Mouse (Mus musculus) forebrain, embryonic 10.5 days (tissue): Measurements from ENCODE around the gene Ntn1. TPM values are rescaled to one million over a fixed set of nuclear protein-coding genes. Genes with fewer than 3 reads are reported as not detected.

Source experiments
- DNase-seq: peaks from one replicate; pipeline ENCODE4 v3.0.0-alpha.2; 2017; ENCODE audit warnings: low spot score; ENCODE audit errors: extremely low spot score
- H3K27ac ChIP-seq: fragments of 300-500 bp; sonication (generic); 2 replicates; pipeline ENCODE4 v1.5.1; 2016; ENCODE audit warnings: mild to moderate bottlenecking
- H3K27me3 ChIP-seq: fragments of 300-500 bp; sonication (generic); 2 replicates; pipeline ENCODE4 v1.6.1; 2016; ENCODE audit warnings: mild to moderate bottlenecking; ENCODE audit not compliant: poor library complexity, severe bottlenecking
- H3K36me3 ChIP-seq: fragments of 300-500 bp; sonication (generic); replicated peaks from 2 replicates; pipeline ENCODE4 v1.6.1; 2016; ENCODE audit warnings: mild to moderate bottlenecking, moderate library complexity
- H3K4me1 ChIP-seq: fragments of 300-500 bp; sonication (generic); 2 replicates; pipeline ENCODE4 v1.6.1; 2016
- H3K4me3 ChIP-seq: fragments of 300-500 bp; sonication (generic); 2 replicates; pipeline ENCODE4 v1.5.1; 2016; ENCODE audit warnings: mild to moderate bottlenecking, moderate library complexity
- H3K9me3 ChIP-seq: fragments of 300-500 bp; sonication (generic); 2 replicates; pipeline ENCODE4 v1.6.1; 2016; ENCODE audit warnings: mild to moderate bottlenecking, moderate library complexity
- WGBS: fragments of 180-500 bp; shearing (Covaris S2); methylation state at CpG from one replicate; pipeline ENCODE4 v1.1.7; 2016; 5-methylcytosine and 5-hydroxymethylcytosine counted together
- polyA plus RNA-seq: library from polyadenylated mRNA; unstranded; fragments of >200 nt; fragmentation: Nextera tagmentation; extraction: Ambion mirVana; gene quantifications from 2 replicates; pipeline ENCODE4 v1.2.1, GENCODE M21; 2016

Gene Ntn1
- polyA plus RNA-seq, 1 experiment from 2014 or later = 6.2 TPM

DNA sequence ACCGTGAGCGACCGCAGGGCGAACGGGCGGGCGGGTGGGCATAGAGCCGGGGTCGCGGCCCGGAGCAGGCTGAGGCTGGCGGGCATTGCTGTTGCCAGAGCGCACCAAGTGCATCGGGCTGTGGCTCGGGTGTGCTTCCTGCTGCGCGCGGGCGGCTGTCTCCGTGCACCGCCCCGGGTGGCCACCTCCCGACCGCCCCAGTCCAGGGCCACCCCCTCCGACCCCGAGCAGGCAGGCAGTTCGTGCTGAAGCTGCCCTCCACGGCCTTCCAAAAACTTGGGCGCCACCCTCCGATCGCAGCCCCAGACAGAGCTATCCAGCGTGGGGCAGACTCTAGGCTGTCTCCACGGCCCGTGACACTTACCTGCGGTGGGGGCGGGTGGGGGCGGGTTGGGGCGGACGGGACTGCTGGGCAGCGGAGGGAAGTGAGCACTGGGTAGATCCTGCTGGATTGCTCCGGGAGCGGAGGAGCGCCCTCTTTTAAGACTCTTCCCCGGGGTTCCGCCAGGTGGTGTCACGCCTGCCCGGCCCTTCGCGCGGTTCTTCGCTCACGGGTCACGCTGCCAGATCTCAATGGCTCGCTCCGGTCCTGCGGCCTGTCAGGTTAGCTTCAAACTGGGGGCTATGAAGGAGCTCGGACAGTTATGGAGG lies 477 bp downstream of the Ntn1 start:
- Histone ChIP-seq H3K36me3 (no peaks in the 10 kb centered on the region), H3K4me1 (peaks cover 44% of the 10 kb centered on the region), H3K9me3 (peaks cover 3% of the 10 kb centered on the region; the same call in 1 of the 2 replicates), H3K4me3 (peak overlapping the region; percentile 61), H3K27ac (peak overlapping the region; percentile 89), H3K27me3 (peaks cover 100% of the 10 kb centered on the region)
- WGBS = under 1% methylated on average over 53 of the region's 57 CpGs
- DNase-seq = peak; percentile 75

DNA sequence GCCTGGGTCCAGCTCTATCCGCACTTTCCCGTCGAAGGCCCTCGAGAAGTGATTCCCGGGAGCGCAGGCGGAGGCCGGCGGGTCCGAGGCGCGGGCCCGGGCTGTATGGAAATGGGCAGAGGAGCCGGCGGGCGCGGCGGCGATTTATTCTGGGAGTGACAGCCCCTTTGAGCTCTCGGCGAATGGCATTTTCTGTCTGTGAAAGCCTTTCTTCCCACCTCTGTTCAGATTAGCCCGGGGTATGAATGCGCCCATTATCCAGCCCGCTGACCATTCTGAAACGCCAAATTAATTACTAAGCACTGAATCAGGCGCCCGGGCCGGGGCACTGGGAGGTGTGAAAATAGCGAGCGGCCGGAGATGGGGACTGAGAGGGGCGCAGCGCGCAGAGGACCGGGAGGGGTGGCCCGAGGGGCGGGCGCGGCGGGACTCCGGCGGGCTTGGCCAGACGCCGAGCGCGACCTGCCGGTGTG lies 1.0 kb downstream of the Ntn1 start:
- Histone ChIP-seq H3K4me3 (peak overlapping the region; percentile 61), H3K9me3 (peaks cover 3% of the 10 kb centered on the region; the same call in 1 of the 2 replicates), H3K36me3 (no peaks in the 10 kb centered on the region), H3K27ac (peak overlapping the region; percentile 89), H3K27me3 (peaks cover 100% of the 10 kb centered on the region), H3K4me1 (peaks cover 44% of the 10 kb centered on the region)
- peak; percentile 90 for DNase-seq
- under 1% methylated on average over 47 of the region's 47 CpGs for WGBS

DNA sequence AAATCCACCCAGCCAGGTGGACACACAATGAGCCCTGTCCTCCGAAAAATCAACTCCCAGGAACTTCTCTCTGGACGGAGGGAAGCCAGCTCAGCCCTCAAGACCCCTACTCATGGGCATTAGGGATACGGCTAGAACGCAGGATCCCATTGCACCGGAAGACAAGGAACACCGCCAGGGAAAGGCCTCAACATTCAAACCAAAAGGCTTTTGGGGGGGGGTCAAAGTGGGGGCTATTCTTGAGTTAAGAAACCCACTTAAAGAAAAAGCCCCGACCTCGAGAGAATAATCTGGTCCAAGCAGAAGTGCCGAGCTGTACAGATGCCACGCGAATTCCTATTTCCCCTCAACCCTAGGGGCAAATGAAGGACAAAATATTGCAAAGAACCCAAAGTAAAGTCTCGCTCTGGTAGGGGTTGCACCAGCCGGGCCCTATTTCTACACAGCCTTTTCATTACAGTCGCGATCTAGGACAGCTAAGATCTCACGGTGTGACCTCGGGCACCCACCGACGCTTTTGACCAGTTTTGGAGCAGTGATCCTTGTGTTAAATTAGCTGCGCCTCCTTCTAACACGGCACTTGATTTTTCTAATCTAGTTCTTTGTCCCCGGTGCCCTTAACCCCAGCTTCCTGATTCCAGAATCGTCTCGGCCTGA lies 1.6 kb downstream of the Ntn1 start:
- Histone ChIP-seq H3K27me3 (peaks cover 100% of the 10 kb centered on the region), H3K4me3 (peak overlapping the region; percentile 61), H3K36me3 (no peaks in the 10 kb centered on the region), H3K27ac (peak overlapping the region; percentile 89), H3K4me1 (peaks cover 46% of the 10 kb centered on the region), H3K9me3 (peaks cover 3% of the 10 kb centered on the region; the same call in 1 of the 2 replicates)
- DNase-seq = no peak
- 2% methylated on average over 24 of the region's 24 CpGs for WGBS

DNA sequence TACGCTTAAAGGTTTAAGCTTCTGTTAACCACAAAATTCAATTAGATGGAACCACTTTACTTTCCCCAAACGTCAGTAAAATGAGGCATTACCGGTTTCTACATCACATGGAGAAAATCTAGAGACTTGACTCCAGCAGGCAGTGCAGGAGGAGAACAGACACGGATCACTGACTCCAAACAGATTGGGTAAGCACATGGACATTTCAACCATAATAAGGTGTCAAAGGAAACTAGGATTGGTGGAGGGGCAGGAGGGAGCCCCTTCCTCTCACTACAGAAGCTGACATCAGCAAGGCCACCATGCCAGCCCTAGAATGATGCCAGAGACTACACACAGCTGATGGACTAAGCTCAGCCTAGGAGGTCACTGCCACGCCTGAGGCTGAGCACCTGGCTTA lies 5.1 kb downstream of the Ntn1 start:
- H3K36me3 ChIP-seq = no peaks in the 10 kb centered on the region
- no peak for DNase-seq
- no peak overlapping the region for H3K4me3 ChIP-seq
- 62% methylated on average over 5 of the region's 5 CpGs for WGBS
- H3K27ac ChIP-seq = no peak overlapping the region
- peaks cover 3% of the 10 kb centered on the region; the same call in 1 of the 2 replicates for H3K9me3 ChIP-seq
- H3K27me3 ChIP-seq = peaks cover 98% of the 10 kb centered on the region
- H3K4me1 ChIP-seq = peaks cover 47% of the 10 kb centered on the region

DNA sequence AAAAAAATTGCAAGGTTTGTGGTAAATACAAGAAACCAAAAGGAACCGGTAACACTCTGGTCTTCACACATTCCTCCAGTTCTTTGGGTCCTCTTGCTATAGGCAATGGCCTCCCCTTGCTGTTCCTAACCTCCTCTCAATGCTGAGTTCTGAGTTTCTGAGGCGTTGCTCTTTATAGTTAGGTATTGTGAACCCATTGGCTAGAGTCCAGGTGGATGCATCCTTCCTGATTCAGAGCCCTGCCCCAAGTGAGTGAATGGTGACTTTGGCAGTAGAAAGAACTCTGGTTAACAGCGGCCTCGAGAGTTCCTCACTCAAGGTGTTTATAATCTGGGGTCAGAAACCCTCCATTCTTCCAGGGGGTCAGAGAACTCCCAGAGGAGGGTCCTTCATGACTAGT lies 5.9 kb downstream of the Ntn1 start:
- Histone ChIP-seq H3K27me3 (peaks cover 98% of the 10 kb centered on the region), H3K4me1 (peaks cover 47% of the 10 kb centered on the region), H3K36me3 (no peaks in the 10 kb centered on the region), H3K27ac (no peak overlapping the region), H3K4me3 (no peak overlapping the region), H3K9me3 (peaks cover 3% of the 10 kb centered on the region; the same call in 1 of the 2 replicates)
- no peak for DNase-seq
- WGBS = 34% methylated on average over 4 of the region's 4 CpGs

DNA sequence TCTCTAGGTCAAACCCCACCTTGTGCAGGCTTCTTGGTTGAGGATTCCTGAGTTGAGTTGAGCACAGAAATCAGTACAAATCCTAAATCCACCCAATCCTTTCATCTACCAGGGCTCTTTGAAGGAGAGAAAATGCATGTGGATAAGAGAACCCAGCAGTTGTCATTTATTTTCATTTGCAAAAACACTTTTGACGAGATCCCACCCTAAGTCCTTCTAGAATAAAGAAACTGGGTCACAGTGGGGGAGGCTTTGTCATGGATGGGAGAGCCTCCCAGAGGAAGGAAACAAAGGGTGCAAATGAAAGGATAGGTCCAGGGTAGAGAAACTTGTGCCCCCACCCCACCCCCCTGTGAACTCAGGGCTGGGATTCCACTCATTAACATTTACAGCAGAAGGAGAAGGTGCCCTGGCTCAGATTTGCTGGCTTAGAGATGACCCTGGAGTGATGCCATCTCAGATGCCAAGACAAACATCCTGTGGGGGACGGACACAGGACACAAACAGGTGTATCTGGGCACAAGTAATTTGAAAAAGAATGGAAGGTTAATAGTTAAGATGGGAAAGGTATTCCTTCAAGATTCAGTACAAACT lies 6.6 kb downstream of the Ntn1 start:
- H3K4me3 ChIP-seq = no peak overlapping the region
- peaks cover 47% of the 10 kb centered on the region for H3K4me1 ChIP-seq
- WGBS = 17% methylated on average over 2 of the region's 2 CpGs
- peaks cover 98% of the 10 kb centered on the region for H3K27me3 ChIP-seq
- peaks cover 3% of the 10 kb centered on the region; the same call in 1 of the 2 replicates for H3K9me3 ChIP-seq
- DNase-seq = no peak
- H3K36me3 ChIP-seq = no peaks in the 10 kb centered on the region
- no peak overlapping the region for H3K27ac ChIP-seq

DNA sequence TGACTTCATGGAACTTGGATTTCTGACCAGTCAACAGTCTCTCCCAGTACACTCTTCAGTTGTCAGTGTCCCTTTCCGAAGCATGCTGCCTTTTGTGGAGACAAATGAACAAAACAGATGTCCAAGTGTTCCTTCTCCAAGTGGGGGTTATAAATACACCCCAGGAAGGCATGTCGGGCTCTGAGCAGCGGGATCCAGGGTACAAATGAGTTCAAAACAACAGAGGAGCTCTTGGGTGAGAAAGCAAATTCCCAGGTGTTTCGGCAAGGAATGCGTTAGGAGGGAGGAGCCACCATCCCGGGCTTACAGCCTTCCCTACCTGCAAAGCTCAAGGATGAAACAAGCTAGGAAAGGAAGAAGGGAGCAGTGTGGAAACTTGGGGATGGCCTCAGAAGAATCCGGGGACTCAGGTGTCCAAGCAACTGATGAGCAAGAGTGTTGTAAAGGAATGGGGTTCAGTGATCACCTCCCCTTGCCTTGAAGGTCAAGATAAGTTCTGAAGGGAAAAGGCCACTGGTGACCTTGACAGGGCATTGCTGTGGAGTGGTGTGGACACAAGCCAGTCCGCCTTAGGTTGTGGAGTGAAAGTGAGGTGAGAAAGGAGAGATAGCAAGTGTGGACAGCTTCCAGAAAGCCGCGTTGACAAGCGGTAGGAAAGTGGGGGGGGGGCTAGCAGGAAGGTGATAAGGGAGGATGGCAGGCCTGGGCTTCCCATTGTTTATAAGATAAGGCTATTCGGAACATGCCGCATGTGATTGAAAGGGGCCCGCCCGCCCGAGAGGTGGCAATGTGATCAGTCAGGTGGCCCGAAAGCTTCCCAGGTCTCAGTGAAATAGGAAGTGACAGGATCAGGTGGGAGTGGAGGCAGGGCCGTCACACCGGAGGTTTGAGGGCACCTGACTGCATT lies 10.0 kb downstream of the Ntn1 start:
- Histone ChIP-seq H3K9me3 (no peaks in the 10 kb centered on the region), H3K4me3 (no peak overlapping the region), H3K4me1 (peaks cover 60% of the 10 kb centered on the region), H3K27ac (no peak overlapping the region), H3K36me3 (no peaks in the 10 kb centered on the region), H3K27me3 (peaks cover 98% of the 10 kb centered on the region)
- DNase-seq = no peak
- 4% methylated on average over 19 of the region's 19 CpGs for WGBS

DNA sequence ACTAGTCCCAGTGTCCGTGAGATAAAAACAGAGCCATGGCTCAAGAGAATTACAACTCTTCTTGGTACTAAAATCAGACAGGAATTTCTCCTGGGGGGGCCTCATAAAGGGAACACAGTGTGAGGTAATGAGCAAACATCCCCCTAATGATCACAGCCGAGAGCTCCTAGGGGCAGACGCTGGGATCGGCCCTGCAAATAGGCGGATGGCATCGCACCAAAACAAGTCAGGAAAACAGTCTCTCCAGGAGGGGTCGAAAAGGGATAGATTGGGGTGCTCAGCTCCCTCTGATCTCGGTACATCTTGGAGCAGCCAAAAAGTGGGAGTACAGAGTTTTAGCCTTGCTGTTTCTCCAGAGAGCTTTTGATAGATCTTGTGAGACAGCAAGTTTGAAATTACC lies 11.0 kb downstream of the Ntn1 start:
- Histone ChIP-seq H3K27ac (no peak overlapping the region), H3K36me3 (no peaks in the 10 kb centered on the region), H3K4me1 (peaks cover 70% of the 10 kb centered on the region), H3K9me3 (no peaks in the 10 kb centered on the region), H3K27me3 (peaks cover 98% of the 10 kb centered on the region), H3K4me3 (no peak overlapping the region)
- no peak for DNase-seq
- WGBS = 0% methylated on average over 8 of the region's 8 CpGs

DNA sequence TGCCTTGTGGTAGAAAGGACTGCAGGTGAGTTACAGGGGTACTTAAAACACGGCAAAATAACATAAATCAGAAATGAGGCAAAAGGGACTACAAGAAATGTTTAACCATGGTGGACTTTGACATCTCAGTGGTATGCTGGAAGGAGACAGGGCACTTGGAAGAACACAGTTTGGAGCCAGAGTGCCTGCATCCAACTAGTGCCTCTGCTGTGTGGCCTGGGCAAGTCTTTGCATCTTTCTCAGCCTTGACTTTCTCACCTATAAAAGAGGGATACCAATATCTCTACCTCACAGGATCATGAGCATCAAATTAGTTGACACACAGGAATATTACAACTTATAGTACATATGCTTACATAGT lies 12.0 kb downstream of the Ntn1 start:
- H3K27ac ChIP-seq = no peak overlapping the region
- no peak for DNase-seq

DNA sequence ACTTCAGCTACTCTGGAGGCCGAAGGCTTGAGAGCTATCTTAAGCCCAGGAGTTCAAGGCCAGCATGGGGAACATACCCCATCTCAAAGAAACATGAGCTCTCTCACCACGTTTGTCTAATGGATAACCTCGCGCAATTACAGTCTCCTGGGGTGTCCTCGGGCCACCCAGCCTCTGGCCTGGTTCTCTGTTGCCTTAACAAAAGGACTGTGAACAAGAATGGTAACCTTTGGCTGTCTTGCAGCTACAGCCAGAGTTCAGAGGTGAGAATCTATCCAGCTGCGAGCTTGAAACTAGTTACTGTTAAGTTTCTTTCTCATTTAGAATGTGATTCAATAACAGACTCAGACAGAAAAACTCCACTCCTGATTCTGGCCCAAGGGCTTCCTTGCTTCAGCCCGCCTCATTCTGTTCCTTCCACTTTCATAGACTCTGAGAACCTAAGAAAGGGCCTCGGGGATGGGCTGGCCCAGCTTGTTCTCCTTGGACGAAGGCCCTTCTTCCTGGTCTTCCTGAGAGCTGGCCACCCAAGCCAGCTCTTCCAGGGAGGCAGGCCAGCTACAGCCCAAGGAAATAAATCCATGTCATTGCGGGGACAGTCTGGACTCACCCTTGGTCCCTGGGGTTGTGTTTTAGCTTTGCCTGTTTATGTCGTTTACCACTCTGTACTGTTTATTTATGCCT lies 12.5 kb downstream of the Ntn1 start:
- H3K4me1 ChIP-seq = peaks cover 78% of the 10 kb centered on the region
- no peaks in the 10 kb centered on the region for H3K9me3 ChIP-seq
- no peak for DNase-seq
- WGBS = 17% methylated on average over 11 of the region's 11 CpGs
- H3K27ac ChIP-seq = no peak overlapping the region
- H3K36me3 ChIP-seq = no peaks in the 10 kb centered on the region
- H3K4me3 ChIP-seq = no peak overlapping the region
- H3K27me3 ChIP-seq = peaks cover 100% of the 10 kb centered on the region

More for the DNA sequence above, 12.0 kb downstream of the Ntn1 start:
- no peaks in the 10 kb centered on the region for H3K9me3 ChIP-seq
- 19% methylated on average over 1 of the region's 1 CpGs for WGBS
- no peak overlapping the region for H3K4me3 ChIP-seq
- H3K4me1 ChIP-seq = peaks cover 74% of the 10 kb centered on the region
- no peaks in the 10 kb centered on the region for H3K36me3 ChIP-seq
- peaks cover 98% of the 10 kb centered on the region for H3K27me3 ChIP-seq

DNA sequence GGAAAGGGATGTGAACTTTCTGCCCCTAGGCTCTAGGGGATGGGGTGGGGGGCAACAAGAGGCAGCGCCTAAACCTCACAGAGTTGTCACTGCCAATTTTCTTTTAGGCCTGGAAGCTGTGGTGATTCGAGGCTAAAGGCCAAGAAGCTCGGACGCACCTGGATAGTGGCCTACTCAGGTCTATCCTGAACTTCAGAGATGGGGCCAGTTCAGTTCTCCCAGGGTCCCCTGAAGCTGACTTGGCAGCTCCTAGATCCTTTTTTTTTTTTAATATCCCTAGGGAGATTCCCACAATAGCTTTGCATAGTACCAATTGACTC lies 13.2 kb downstream of the Ntn1 start:
- peaks cover 85% of the 10 kb centered on the region for H3K4me1 ChIP-seq
- peaks cover 100% of the 10 kb centered on the region for H3K27me3 ChIP-seq
- H3K4me3 ChIP-seq = peak overlapping the region; percentile 73
- WGBS = 10% methylated on average over 4 of the region's 4 CpGs
- peak overlapping the region; percentile 88 for H3K27ac ChIP-seq
- no peaks in the 10 kb centered on the region for H3K9me3 ChIP-seq
- no peaks in the 10 kb centered on the region for H3K36me3 ChIP-seq
- DNase-seq = no peak
